Mouse (Mus musculus) MEL (cell line): ENCODE data around the gene Mcur1. TPM values are rescaled to one million over a fixed set of nuclear protein-coding genes. Genes with fewer than 3 reads are reported as not detected.

Experiments
- DNase-seq: peaks from one replicate; pipeline ENCODE4 v3.0.0; 2011; ENCODE audit warnings: low read depth, low spot score
- H3K27ac ChIP-seq: 2 replicates; pipeline ENCODE4 v1.5.1; 2012; ENCODE audit warnings: low read depth, mild to moderate bottlenecking, control low read depth, low read length, moderate library complexity; ENCODE audit not compliant: control insufficient read depth
- H3K27me3 ChIP-seq, 2 experiments: fragments of 150-350 bp in 1 of 2; sonication (generic) in 1 of 2; 2 replicates each; pipeline ENCODE4 v1.6.1; 2012; ENCODE audit warnings: low read length in 2 of 2, mild to moderate bottlenecking in 2 of 2, improper control_type of control experiment in 1 of 2, moderate library complexity in 1 of 2; ENCODE audit not compliant: insufficient read depth in 2 of 2, control insufficient read depth in 1 of 2
- H3K36me3 ChIP-seq, 2 experiments: 2 replicates each; pipeline ENCODE4 v1.6.1; 2012 to 2014; ENCODE audit warnings: low read length in 2 of 2, improper control_type of control experiment in 1 of 2, inconsistent platforms in 1 of 2, mild to moderate bottlenecking in 1 of 2; ENCODE audit not compliant: insufficient read depth in 2 of 2, control insufficient read depth in 1 of 2
- H3K4me1 ChIP-seq, 2 experiments: fragments of 150-350 bp in 1 of 2; sonication (generic) in 1 of 2; 2 replicates each; pipeline ENCODE4 v1.6.1; 2012; ENCODE audit warnings: low read length in 2 of 2, improper control_type of control experiment in 1 of 2, mild to moderate bottlenecking in 1 of 2; ENCODE audit not compliant: insufficient read depth in 2 of 2, control insufficient read depth in 1 of 2
- H3K4me3 ChIP-seq, 2 experiments: fragments of 150-350 bp in 1 of 2; sonication (generic) in 1 of 2; 2 replicates each; pipeline ENCODE4 v1.5.1; 2012; ENCODE audit warnings: low read depth in 2 of 2, low read length in 2 of 2, mild to moderate bottlenecking in 2 of 2, moderate library complexity in 2 of 2, control low read depth in 1 of 2, improper control_type of control experiment in 1 of 2; ENCODE audit not compliant: control insufficient read depth in 1 of 2, insufficient read depth in 1 of 2
- H3K79me2 ChIP-seq: 2 replicates; pipeline ENCODE4 v1.6.1; 2012; ENCODE audit warnings: mild to moderate bottlenecking, low read length, moderate library complexity; ENCODE audit not compliant: control insufficient read depth, poor library complexity, insufficient read depth
- H3K9ac ChIP-seq: 2 replicates; pipeline ENCODE4 v1.6.1; 2012; ENCODE audit warnings: low read depth, mild to moderate bottlenecking, control low read depth, low read length, moderate library complexity; ENCODE audit not compliant: control insufficient read depth, poor library complexity, severe bottlenecking
- H3K9me3 ChIP-seq: fragments of 150-350 bp; sonication (generic); replicated peaks from 2 replicates; pipeline ENCODE4 v1.6.1; 2012; ENCODE audit warnings: mild to moderate bottlenecking, low read length, improper control_type of control experiment, moderate library complexity; ENCODE audit not compliant: insufficient read depth
- CHD2 ChIP-seq: IDR thresholded peaks from 2 replicates; pipeline ENCODE4 v1.6.1; 2011; ENCODE audit warnings: low read length, improper control_type of control experiment
- CTCF ChIP-seq, 3 experiments: IDR thresholded peaks in 2 of 3; conservative IDR thresholded peaks in 1 of 3; 2 replicates each; pipeline ENCODE4 v1.5.1; 2011 to 2012; ENCODE audit warnings: low read length in 3 of 3, low read depth in 2 of 3, mild to moderate bottlenecking in 2 of 3, improper control_type of control experiment in 1 of 3, inconsistent platforms in 1 of 3, mixed read lengths in 1 of 3, moderate library complexity in 1 of 3; ENCODE audit not compliant: control insufficient read depth in 1 of 3, insufficient read depth in 1 of 3, poor library complexity in 1 of 3, severe bottlenecking in 1 of 3
- E2F4 ChIP-seq: IDR thresholded peaks from 2 replicates; pipeline ENCODE4 v1.6.1; 2011; ENCODE audit warnings: low read depth, low read length, improper control_type of control experiment, borderline replicate concordance
- ELF1 ChIP-seq: IDR thresholded peaks from 2 replicates; pipeline ENCODE4 v1.6.1; 2014; ENCODE audit warnings: low read depth, mild to moderate bottlenecking, inconsistent platforms, low read length, improper control_type of control experiment, moderate library complexity
- ETS1 ChIP-seq: IDR thresholded peaks from 2 replicates; pipeline ENCODE4 v1.6.1; 2012; ENCODE audit warnings: low read depth, mild to moderate bottlenecking, inconsistent platforms, low read length, improper control_type of control experiment, moderate library complexity
- MEF2A ChIP-seq: IDR thresholded peaks from 2 replicates; pipeline ENCODE4 v1.6.1; 2014; ENCODE audit warnings: low read depth, mild to moderate bottlenecking, inconsistent platforms, low read length, improper control_type of control experiment; ENCODE audit not compliant: poor library complexity, insufficient replicate concordance, severe bottlenecking; ENCODE audit errors: extremely low read depth
- MXI1 ChIP-seq: IDR thresholded peaks from 2 replicates; pipeline ENCODE4 v1.6.1; 2011; ENCODE audit warnings: mild to moderate bottlenecking, low read depth, low read length, improper control_type of control experiment
- MYB ChIP-seq: IDR thresholded peaks from 2 replicates; pipeline ENCODE4 v1.6.1; 2011; ENCODE audit warnings: mild to moderate bottlenecking, low read depth, low read length, improper control_type of control experiment
- NRF1 ChIP-seq: IDR thresholded peaks from 2 replicates; pipeline ENCODE4 v1.6.1; 2014; ENCODE audit warnings: low read depth, mild to moderate bottlenecking, inconsistent platforms, low read length, improper control_type of control experiment, moderate library complexity; ENCODE audit not compliant: poor library complexity, insufficient read depth, severe bottlenecking
- POLR2AphosphoS5 ChIP-seq: IDR thresholded peaks from 2 replicates; pipeline ENCODE4 v1.6.1; 2012; ENCODE audit warnings: low read depth, borderline replicate concordance, mild to moderate bottlenecking, inconsistent platforms, low read length, moderate library complexity, mixed read lengths
- RAD21 ChIP-seq: IDR thresholded peaks from 2 replicates; pipeline ENCODE4 v1.6.1; 2011; ENCODE audit warnings: mild to moderate bottlenecking, low read depth, low read length, improper control_type of control experiment
- SIN3A ChIP-seq: IDR thresholded peaks from 2 replicates; pipeline ENCODE4 v1.6.1; 2012; ENCODE audit warnings: low read length, improper control_type of control experiment, inconsistent platforms
- TCF12 ChIP-seq: IDR thresholded peaks from 2 replicates; pipeline ENCODE4 v1.6.1; 2014; ENCODE audit warnings: low read depth, mild to moderate bottlenecking, inconsistent platforms, low read length, improper control_type of control experiment, moderate library complexity
- USF1 ChIP-seq: IDR thresholded peaks from 2 replicates; pipeline ENCODE4 v1.6.1; 2014; ENCODE audit warnings: low read depth, mild to moderate bottlenecking, inconsistent platforms, low read length, improper control_type of control experiment, moderate library complexity
- ZKSCAN1 ChIP-seq: IDR thresholded peaks from 2 replicates; pipeline ENCODE4 v1.6.1; 2012; ENCODE audit warnings: low read depth, mild to moderate bottlenecking, inconsistent platforms, low read length, improper control_type of control experiment, moderate library complexity
- ZNF384 ChIP-seq: IDR thresholded peaks from 2 replicates; pipeline ENCODE4 v1.6.1; 2012; ENCODE audit warnings: low read depth, mild to moderate bottlenecking, inconsistent platforms, low read length, improper control_type of control experiment
- polyA plus RNA-seq, 2 experiments: library from polyadenylated mRNA; stranded (reverse) in 1 of 2; unstranded in 1 of 2; fragments of >175 nt in 1 of 2; fragments of >200 nt in 1 of 2; gene quantifications; 2 replicates each; pipeline versions ENCODE4 v1.2.1 to v1.2.4; 2012; ENCODE audit warnings: low replicate concordance in 2 of 2, low read depth in 1 of 2; ENCODE audit not compliant: insufficient read length in 2 of 2, insufficient read depth in 1 of 2, missing spikeins in 1 of 2
- total RNA-seq: library from RNA; depleted of rRNA; stranded (reverse); fragments of 300-350 nt; gene quantifications from 2 replicates; pipeline ENCODE4 v1.2.3, GENCODE M21; 2012

The Mcur1 gene
- total and polyA plus RNA-seq, 3 experiments = 8.4 to 19.7 TPM; not detected in 1

GRCm38 (mm10) chr13:43549078-43549698 lies 10.8 kb downstream of the Mcur1 start:
- H3K9me3 ChIP-seq = no peaks in the 10 kb centered on the region
- DNase-seq = peak; percentile 21
- H3K27me3 ChIP-seq = no peaks in the 10 kb centered on the region
- no peak overlapping the region for H3K27ac ChIP-seq
- H3K4me1 ChIP-seq = peaks cover 0 to 2% of the 10 kb centered on the region in 2 experiments; a peak in 1 of 4 replicates
- no peaks in the 10 kb centered on the region for H3K79me2 ChIP-seq
- H3K4me3 ChIP-seq = no peak overlapping the region
- no peak overlapping the region for H3K9ac ChIP-seq
- H3K36me3 ChIP-seq = peaks cover 2% of the 10 kb centered on the region in 2 experiments; a peak in 2 of 4 replicates
- no peak for TF ChIP-seq SIN3A
- no peak for TF ChIP-seq TCF12
- TF ChIP-seq E2F4 = no peak
- TF ChIP-seq RAD21 = no peak
- TF ChIP-seq CTCF (IDR thresholded peaks at IDR 0.05 in 2 of 3, conservative IDR thresholded peaks at IDR 0.05 in 1 of 3; ENCODE audit: control insufficient read depth in 1 of 3, insufficient read depth in 1 of 3, low read depth in 2 of 3, low read length in 3 of 3, poor library complexity in 1 of 3, severe bottlenecking in 1 of 3) = no peak
- no peak for TF ChIP-seq MEF2A
- no peak for TF ChIP-seq NRF1
- no peak for TF ChIP-seq ZKSCAN1
- TF ChIP-seq ZNF384 = no peak
- no peak for TF ChIP-seq MYB
- no peak for TF ChIP-seq ELF1
- TF ChIP-seq CHD2 = no peak
- TF ChIP-seq POLR2AphosphoS5 = no peak
- TF ChIP-seq MXI1 = no peak

GRCm38 (mm10) chr13:43548617-43549016 lies 11.4 kb downstream of the Mcur1 start:
- Histone ChIP-seq H3K9ac (no peak overlapping the region), H3K27ac (no peak overlapping the region), H3K4me1 (peaks cover 0 to 2% of the 10 kb centered on the region in 2 experiments; a peak in 1 of 4 replicates), H3K79me2 (no peaks in the 10 kb centered on the region), H3K9me3 (no peaks in the 10 kb centered on the region), H3K36me3 (peaks cover 2% of the 10 kb centered on the region in 2 experiments; a peak in 2 of 4 replicates), H3K27me3 (no peaks in the 10 kb centered on the region), H3K4me3 (no peak overlapping the region)
- no peak for DNase-seq
- TF ChIP-seq USF1 (no peak), MXI1 (no peak), NRF1 (no peak), ETS1 (no peak)
